Mouse (Mus musculus): ENCODE data around the gene Fam192a.

The Fam192a gene

GRCm38 (mm10) chr8:94601607-94602385, at the start of gene Fam192a, which contains the start of gene Rspry1:
TSS of gene Fam192a (minus strand) at chr8:94601997.
TSS of gene Rspry1 (plus strand) at chr8:94601937.
- CTCF ChIA-PET = no interaction called here

GRCm38 (mm10) chr8:94649496-94649895, 47.7 kb upstream of the Fam192a start:
- CTCF ChIA-PET = no interaction called here

GRCm38 (mm10) chr8:94646165-94646564, 44.4 kb upstream of the Fam192a start:
- CTCF ChIA-PET = interaction anchor here (0.6 kb wide), 1 partner anchor 408 kb away, joined by 3 read pairs; no protein-coding TSS in a partner anchor

GRCm38 (mm10) chr8:94645202-94645601, 43.4 kb upstream of the Fam192a start:
- CTCF ChIA-PET = no interaction called here

GRCm38 (mm10) chr8:94641938-94642337, 40.1 kb upstream of the Fam192a start:
- CTCF ChIA-PET = interaction anchor here (0.6 kb wide), 1 partner anchor 56 kb away, joined by 3 read pairs; no protein-coding TSS in a partner anchor

- CTCF ChIA-PET = interaction anchor here (0.6 kb wide), 1 partner anchor 55 kb away, joined by 3 read pairs; no protein-coding TSS in a partner anchor
Observed at GRCm38 (mm10) chr8:94641183-94641582, 39.4 kb upstream of the Fam192a start.

- CTCF ChIA-PET = no interaction called here
Observed at GRCm38 (mm10) chr8:94634211-94634610, 32.4 kb upstream of the Fam192a start.

- CTCF ChIA-PET = no interaction called here
Observed at GRCm38 (mm10) chr8:94633564-94634194, 31.9 kb upstream of the Fam192a start.

- CTCF ChIA-PET = interaction anchor here (0.6 kb wide), 1 partner anchor 250 kb away, joined by 3 read pairs; no protein-coding TSS in a partner anchor
Observed at GRCm38 (mm10) chr8:94624885-94625284, 23.1 kb upstream of the Fam192a start.

GRCm38 (mm10) chr8:94607064-94607463, 5.3 kb upstream of the Fam192a start:
- CTCF ChIA-PET = no interaction called here

- CTCF ChIA-PET = no interaction called here
Observed at GRCm38 (mm10) chr8:94604030-94604429, 2.2 kb upstream of the Fam192a start.

- CTCF ChIA-PET = no interaction called here
Observed at GRCm38 (mm10) chr8:94602471-94603131, 804 bp upstream of the Fam192a start.

- CTCF ChIA-PET = interaction anchor here (0.6 kb wide), 1 partner anchor 100 kb away, joined by 3 read pairs; no protein-coding TSS in a partner anchor
Observed at GRCm38 (mm10) chr8:94601034-94601606, 677 bp downstream of the Fam192a start.

GRCm38 (mm10) chr8:94600478-94600877, 1.3 kb downstream of the Fam192a start:
- CTCF ChIA-PET = interaction anchor here (0.6 to 1.2 kb wide), 3 partner anchors 12 to 101 kb away, joined by 3 to 15 read pairs (median 3); no protein-coding TSS in a partner anchor

GRCm38 (mm10) chr8:94594211-94594610, 7.6 kb downstream of the Fam192a start:
- CTCF ChIA-PET = interaction anchor here (0.5 kb wide), 1 partner anchor 108 kb away, joined by 3 read pairs; no protein-coding TSS in a partner anchor

GRCm38 (mm10) chr8:94591691-94592090, 10.1 kb downstream of the Fam192a start:
- CTCF ChIA-PET = no interaction called here

GRCm38 (mm10) chr8:94584238-94584817, 17.5 kb downstream of the Fam192a start:
- CTCF ChIA-PET = interaction anchor here (0.6 kb wide), 2 partner anchors 85 to 160 kb away, joined by 3 to 10 read pairs; no protein-coding TSS in a partner anchor

GRCm38 (mm10) chr8:94582569-94582968, 19.2 kb downstream of the Fam192a start:
- CTCF ChIA-PET = no interaction called here

- CTCF ChIA-PET = no interaction called here
Observed at GRCm38 (mm10) chr8:94581820-94582483, 19.8 kb downstream of the Fam192a start.

GRCm38 (mm10) chr8:94575148-94575547, 26.6 kb downstream of the Fam192a start:
- CTCF ChIA-PET = no interaction called here

Data from spleen, embryonic (tissue).